Comparison of ENCODE assay signal across 12 mouse cellular contexts in genomic region chr15:100627287-100627686, GRCm38 (mm10). TPM values are rescaled to one million over a fixed set of nuclear protein-coding genes. Genes with fewer than 3 reads are reported as not detected.
DNase-seq lines count a peak whose midpoint lies in the region; ATAC-seq and TF ChIP-seq lines count a peak whose summit lies in the region.
"Had no signal": no experiment of that assay in that cellular context is flagged by ENCODE, and none has a peak within 500 bp of the region (broad histone marks: within the 10 kb centered on the region; RNA-seq: fewer than 3 reads in every experiment).

No protein-coding gene starts in this region.

- H3K36me3 ChIP-seq in heart, embryonic 16.5 days (ENCODE audit: control insufficient read depth, insufficient read depth): no peaks in the 10 kb centered on the region
- H3K36me3 ChIP-seq in ES-Bruce4 (ENCODE audit: control insufficient read depth, insufficient read depth, low read length, poor library complexity, severe bottlenecking): no peaks in the 10 kb centered on the region; the same call in 1 of the 2 replicates
- no peaks in the 10 kb centered on the region for H3K36me3 ChIP-seq in intestine, embryonic 16.5 days (ENCODE audit: control insufficient read depth, insufficient read depth, low read length)
- H3K36me3 ChIP-seq in hindbrain, embryonic 16.5 days (ENCODE audit: control insufficient read depth, insufficient read depth, low read length): no peaks in the 10 kb centered on the region
- H3K36me3 ChIP-seq: midbrain, embryonic 13.5 days; neural tube, embryonic 15.5 days had no signal

- TF ChIP-seq CTCF in ES-Bruce4 (IDR thresholded peaks at IDR 0.05; ENCODE audit: low read depth, low read length): no peak

- DNase-seq in heart, adult 18-20 months: no peak
- DNase-seq in 3T3-L1 (ENCODE audit: low read depth, low spot score): peak; percentile 58
- DNase-seq in urinary bladder, postnatal 4 days (ENCODE audit: low spot score in 2 of 2): no peak
- DNase-seq: right cerebral cortex, postnatal 25 days had no signal

- no peak for TF ChIP-seq EP300 in ES-Bruce4 (IDR thresholded peaks at IDR 0.05; ENCODE audit: insufficient read depth, low read depth, low read length)

- H3K27ac ChIP-seq in heart, embryonic 16.5 days (ENCODE audit: low read length): no peak overlapping the region
- peak overlapping the region; percentile 99 for H3K27ac ChIP-seq in ES-Bruce4 (ENCODE audit: insufficient read depth, low read length)
- H3K27ac ChIP-seq in intestine, embryonic 16.5 days (ENCODE audit: low read length): peak overlapping the region; percentile 77
- no peak overlapping the region for H3K27ac ChIP-seq in hindbrain, embryonic 16.5 days (ENCODE audit: low read depth, low read length)
- H3K27ac ChIP-seq: forebrain, embryonic 13.5 days; midbrain, embryonic 13.5 days; neural tube, embryonic 15.5 days had no signal

- no peak overlapping the region for H3K9ac ChIP-seq in heart, embryonic 16.5 days (ENCODE audit: low read length)
- 0 out of 2 replicates have a peak overlapping the region, but pooled peaks have one; percentile 11 for H3K9ac ChIP-seq in ES-Bruce4 (ENCODE audit: low read depth, poor library complexity, severe bottlenecking)
- H3K9ac ChIP-seq in intestine, embryonic 16.5 days (ENCODE audit: low read depth, low read length): peak overlapping the region; percentile 14; the same call in 1 of the 2 replicates
- no peak overlapping the region for H3K9ac ChIP-seq in hindbrain, embryonic 16.5 days (ENCODE audit: low read depth, low read length)
- H3K9ac ChIP-seq: forebrain, embryonic 13.5 days; midbrain, embryonic 13.5 days; neural tube, embryonic 15.5 days had no signal

- TF ChIP-seq POLR2A in ES-Bruce4 (IDR thresholded peaks at IDR 0.05; ENCODE audit: insufficient read depth, low read length): no peak

- peaks cover 9% of the 10 kb centered on the region for H3K4me1 ChIP-seq in heart, embryonic 16.5 days (ENCODE audit: control insufficient read depth, insufficient read depth, low read length)
- peaks cover 19% of the 10 kb centered on the region for H3K4me1 ChIP-seq in ES-Bruce4 (ENCODE audit: control insufficient read depth, insufficient read depth, low read length)
- H3K4me1 ChIP-seq in intestine, embryonic 16.5 days (ENCODE audit: control insufficient read depth, insufficient read depth, low read length): peaks cover 19% of the 10 kb centered on the region
- no peaks in the 10 kb centered on the region for H3K4me1 ChIP-seq in hindbrain, embryonic 16.5 days (ENCODE audit: control insufficient read depth, insufficient read depth, low read depth, low read length)

- 29% methylated on average over 10 of the region's 10 CpGs for WGBS in heart, embryonic 16.5 days
- 14% methylated on average over 10 of the region's 10 CpGs for WGBS in intestine, embryonic 16.5 days
- WGBS in hindbrain, embryonic 16.5 days: 15% methylated on average over 10 of the region's 10 CpGs

- H3K27me3 ChIP-seq in heart, embryonic 16.5 days (ENCODE audit: control insufficient read depth, insufficient read depth, low read length): no peaks in the 10 kb centered on the region
- no peaks in the 10 kb centered on the region for H3K27me3 ChIP-seq in ES-Bruce4 (ENCODE audit: control insufficient read depth, insufficient read depth, low read length, poor library complexity, severe bottlenecking)
- H3K27me3 ChIP-seq in intestine, embryonic 16.5 days (replicated peaks; ENCODE audit: control insufficient read depth, insufficient read depth, low read length): no peaks in the 10 kb centered on the region
- H3K27me3 ChIP-seq in hindbrain, embryonic 16.5 days (replicated peaks; ENCODE audit: control insufficient read depth, insufficient read depth, low read length): no peaks in the 10 kb centered on the region; the same call in 1 of the 2 replicates

- H3K9me3 ChIP-seq in heart, embryonic 16.5 days (replicated peaks; ENCODE audit: control insufficient read depth, low read length): no peaks in the 10 kb centered on the region
- no peaks in the 10 kb centered on the region for H3K9me3 ChIP-seq in ES-Bruce4 (replicated peaks; ENCODE audit: control insufficient read depth, insufficient read depth, low read length, poor library complexity, severe bottlenecking)
- no peaks in the 10 kb centered on the region for H3K9me3 ChIP-seq in intestine, embryonic 16.5 days (ENCODE audit: control insufficient read depth, low read length)
- no peaks in the 10 kb centered on the region for H3K9me3 ChIP-seq in hindbrain, embryonic 16.5 days (ENCODE audit: control insufficient read depth, low read length)
- H3K9me3 ChIP-seq: forebrain, embryonic 13.5 days; midbrain, embryonic 13.5 days; neural tube, embryonic 15.5 days had no signal

- ATAC-seq in heart, embryonic 16.5 days (replicated peaks; ENCODE audit: extremely low read depth, insufficient read depth, low FRiP score): no peak
- ATAC-seq in intestine, embryonic 16.5 days: peak; percentile 63
- no peak for ATAC-seq in erythroblast, adult 5-6 weeks (replicated peaks; ENCODE audit: low FRiP score, poor library complexity, severe bottlenecking)
- ATAC-seq in hindbrain, embryonic 16.5 days: no peak
- ATAC-seq: forebrain, embryonic 13.5 days; midbrain, embryonic 13.5 days had no signal

- 0 out of 2 replicates have a peak overlapping the region, but pooled peaks have one; percentile 20 for H3K4me2 ChIP-seq in heart, embryonic 16.5 days (ENCODE audit: low read depth, low read length)
- peak overlapping the region; percentile 35 for H3K4me2 ChIP-seq in intestine, embryonic 16.5 days (ENCODE audit: low read depth, low read length)
- H3K4me2 ChIP-seq in hindbrain, embryonic 16.5 days (ENCODE audit: low read length): no peak overlapping the region
- H3K4me2 ChIP-seq: forebrain, embryonic 13.5 days; neural tube, embryonic 15.5 days had no signal

- H3K4me3 ChIP-seq in heart, embryonic 16.5 days (ENCODE audit: low read length): no peak overlapping the region
- H3K4me3 ChIP-seq in ES-Bruce4 (ENCODE audit: low read depth, low read length): no peak overlapping the region
- H3K4me3 ChIP-seq in intestine, embryonic 16.5 days (ENCODE audit: low read length): no peak overlapping the region
- H3K4me3 ChIP-seq in hindbrain, embryonic 16.5 days (ENCODE audit: low read length): no peak overlapping the region
- H3K4me3 ChIP-seq: forebrain, embryonic 13.5 days; midbrain, embryonic 13.5 days; neural tube, embryonic 15.5 days had no signal

RNA-seq across cellular contexts. Expression of gene Smagp, which starts 9.5 kb away (rescaled TPM):
- 16.9 and 17.2 TPM in 2 replicates for polyA plus RNA-seq in heart, embryonic 16.5 days (2015; fragmentation: Nextera tagmentation; extraction: Ambion mirVana)
- 10 to 100 TPM; 11.3 to 18.5 TPM for total RNA-seq in heart, adult 18-20 months (2021)
- polyA plus RNA-seq in ES-Bruce4 (2011; ENCODE audit: insufficient read depth, insufficient read length, low read depth, missing spikeins): 36.6 and 45.6 TPM in 2 replicates
- polyA plus RNA-seq in intestine, embryonic 16.5 days (2015; fragmentation: Nextera tagmentation; extraction: Ambion mirVana): 47.9 and 51.3 TPM in 2 replicates
- 3.8 and 4.8 TPM in 2 replicates for total RNA-seq in erythroblast, adult 5-6 weeks (2015; ENCODE audit: low replicate concordance)
- 0.84 and 1.0 TPM in 2 replicates for total RNA-seq in erythroblast, adult 5-6 weeks (2017; ENCODE audit: low replicate concordance)
- 3.6 and 4.1 TPM in 2 replicates for polyA plus RNA-seq in hindbrain, embryonic 16.5 days (2015; fragmentation: Nextera tagmentation; extraction: Ambion mirVana)

RNA-seq across cellular contexts. Expression of gene Dazap2, which starts 12.1 kb away (rescaled TPM):
- polyA plus RNA-seq in heart, embryonic 16.5 days (2015; fragmentation: Nextera tagmentation; extraction: Ambion mirVana): 223 and 247 TPM in 2 replicates
- total RNA-seq in heart, adult 18-20 months (2021): 100 to 1,000 TPM; 152 to 194 TPM
- 70.7 and 85.2 TPM in 2 replicates for polyA plus RNA-seq in ES-Bruce4 (2011; ENCODE audit: insufficient read depth, insufficient read length, low read depth, missing spikeins)
- 301 and 320 TPM in 2 replicates for polyA plus RNA-seq in intestine, embryonic 16.5 days (2015; fragmentation: Nextera tagmentation; extraction: Ambion mirVana)
- total RNA-seq in erythroblast, adult 5-6 weeks (2015; ENCODE audit: low replicate concordance): 183 and 206 TPM in 2 replicates
- 81.3 and 93.7 TPM in 2 replicates for total RNA-seq in erythroblast, adult 5-6 weeks (2017; ENCODE audit: low replicate concordance)
- 123 and 134 TPM in 2 replicates for polyA plus RNA-seq in hindbrain, embryonic 16.5 days (2015; fragmentation: Nextera tagmentation; extraction: Ambion mirVana)

RNA-seq across cellular contexts. Expression of gene Pou6f1, which starts 27.5 kb away (rescaled TPM):
- 3.3 and 5.6 TPM in 2 replicates for polyA plus RNA-seq in heart, embryonic 16.5 days (2015; fragmentation: Nextera tagmentation; extraction: Ambion mirVana)
- 10 to 100 TPM; 11.1 to 14.2 TPM for total RNA-seq in heart, adult 18-20 months (2021)
- 4.9 and 7.3 TPM in 2 replicates for polyA plus RNA-seq in ES-Bruce4 (2011; ENCODE audit: insufficient read depth, insufficient read length, low read depth, missing spikeins)
- polyA plus RNA-seq in intestine, embryonic 16.5 days (2015; fragmentation: Nextera tagmentation; extraction: Ambion mirVana): 3.1 and 3.2 TPM in 2 replicates
- total RNA-seq in erythroblast, adult 5-6 weeks (2015; ENCODE audit: low replicate concordance): 1.2 and 1.9 TPM in 2 replicates
- total RNA-seq in erythroblast, adult 5-6 weeks (2017; ENCODE audit: low replicate concordance): 0.28 TPM in 1 of 2 replicates, not detected in the other
- 26.4 and 31.2 TPM in 2 replicates for polyA plus RNA-seq in hindbrain, embryonic 16.5 days (2015; fragmentation: Nextera tagmentation; extraction: Ambion mirVana)

RNA-seq across cellular contexts. Expression of gene Bin2, which starts 42.1 kb away (rescaled TPM):
- polyA plus RNA-seq in heart, embryonic 16.5 days (2015; fragmentation: Nextera tagmentation; extraction: Ambion mirVana): 5.9 and 13.3 TPM in 2 replicates
- 1 to 10 TPM; 1.6 to 5.1 TPM for total RNA-seq in heart, adult 18-20 months (2021)
- 15.4 and 30.0 TPM in 2 replicates for polyA plus RNA-seq in ES-Bruce4 (2011; ENCODE audit: insufficient read depth, insufficient read length, low read depth, missing spikeins)
- 8.0 and 9.2 TPM in 2 replicates for polyA plus RNA-seq in intestine, embryonic 16.5 days (2015; fragmentation: Nextera tagmentation; extraction: Ambion mirVana)
- 30.4 and 56.8 TPM in 2 replicates for total RNA-seq in erythroblast, adult 5-6 weeks (2015; ENCODE audit: low replicate concordance)
- 32.1 and 37.9 TPM in 2 replicates for total RNA-seq in erythroblast, adult 5-6 weeks (2017; ENCODE audit: low replicate concordance)
- 1.6 and 1.9 TPM in 2 replicates for polyA plus RNA-seq in hindbrain, embryonic 16.5 days (2015; fragmentation: Nextera tagmentation; extraction: Ambion mirVana)

Comparison
In these comparisons a context has a peak if more than half of its experiments do, and no peak if none do; other contexts are left out.
1. H3K27ac ChIP-seq: peak in ES-Bruce4 (single experiment) and intestine, embryonic 16.5 days (single experiment); none in heart, embryonic 16.5 days (single experiment) and hindbrain, embryonic 16.5 days (single experiment).
2. H3K9ac ChIP-seq: peak in ES-Bruce4 (single experiment) and intestine, embryonic 16.5 days (single experiment); none in heart, embryonic 16.5 days (single experiment) and hindbrain, embryonic 16.5 days (single experiment).